Mouse (Mus musculus): ENCODE measurements around the gene Ppfibp1. TPM values are rescaled to one million over a fixed set of nuclear protein-coding genes. Genes with fewer than 3 reads are reported as not detected.

Ppfibp1 gene
- polyA plus RNA-seq, 1 experiment from 2014 or later, result 9.2 TPM

DNA sequence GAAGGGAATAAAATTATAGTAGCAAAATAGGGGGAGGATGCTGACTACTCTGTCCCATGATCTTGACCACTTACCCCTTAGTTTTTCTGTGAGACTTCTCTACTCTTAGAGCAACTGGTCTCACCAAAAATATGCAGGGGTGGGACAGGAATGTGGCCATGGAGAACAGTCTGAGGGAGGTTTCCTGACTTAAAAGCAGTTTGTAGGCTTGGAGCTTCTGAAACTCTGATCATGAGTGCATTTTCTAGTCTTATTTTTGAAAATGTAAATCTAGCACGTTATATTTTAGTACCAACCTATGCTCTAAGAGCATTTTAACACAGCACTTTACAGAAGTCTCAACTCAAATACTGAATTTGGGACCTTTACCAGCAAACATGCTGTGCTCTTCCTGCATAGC is 70.4 kb downstream of the Ppfibp1 start:
- DNase-seq (ENCODE audit: low spot score), result no peak

- DNase-seq (ENCODE audit: low spot score), result no peak
Observed at GRCm38 (mm10) chr6:146959908-146960680, 71.8 kb downstream of the Ppfibp1 start.

- no peak for DNase-seq (ENCODE audit: low spot score)
Observed at GRCm38 (mm10) chr6:146960956-146961355, 72.7 kb downstream of the Ppfibp1 start.

DNA sequence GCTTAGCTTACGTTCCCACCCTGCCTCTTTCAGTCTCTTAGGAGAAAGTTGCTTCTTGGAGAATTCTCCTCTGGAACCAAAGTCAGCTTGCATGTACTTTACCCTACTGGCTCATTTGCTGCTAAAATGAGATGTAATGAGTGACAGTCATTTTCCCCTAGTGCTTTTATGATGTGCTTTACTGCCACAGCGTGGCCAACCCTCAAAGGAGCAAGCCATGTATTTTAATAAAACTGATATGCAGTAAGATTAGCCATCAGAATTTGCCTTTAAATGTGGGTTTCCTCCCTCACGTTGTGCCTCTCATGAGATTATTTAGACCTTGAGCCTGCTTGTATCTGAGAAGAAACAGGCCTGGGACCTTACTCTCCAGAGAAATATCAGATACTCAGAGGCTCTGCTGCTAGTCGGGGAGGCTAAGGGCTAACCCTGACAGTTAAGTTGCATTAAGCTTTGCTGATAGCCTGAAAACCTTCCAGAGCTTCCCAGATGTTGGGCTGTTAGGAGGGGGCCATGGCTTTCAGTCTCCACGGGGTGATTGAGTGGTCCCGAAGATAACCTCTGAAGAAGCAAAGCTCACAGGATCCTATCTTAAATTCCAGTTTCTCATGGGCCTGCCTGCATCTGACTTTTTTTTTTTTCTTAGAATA is 73.7 kb downstream of the Ppfibp1 start:
- DNase-seq (ENCODE audit: low spot score), result no peak

GRCm38 (mm10) chr6:146963396-146964150 is 75.3 kb downstream of the Ppfibp1 start:
- no peak for DNase-seq (ENCODE audit: low spot score)

DNA sequence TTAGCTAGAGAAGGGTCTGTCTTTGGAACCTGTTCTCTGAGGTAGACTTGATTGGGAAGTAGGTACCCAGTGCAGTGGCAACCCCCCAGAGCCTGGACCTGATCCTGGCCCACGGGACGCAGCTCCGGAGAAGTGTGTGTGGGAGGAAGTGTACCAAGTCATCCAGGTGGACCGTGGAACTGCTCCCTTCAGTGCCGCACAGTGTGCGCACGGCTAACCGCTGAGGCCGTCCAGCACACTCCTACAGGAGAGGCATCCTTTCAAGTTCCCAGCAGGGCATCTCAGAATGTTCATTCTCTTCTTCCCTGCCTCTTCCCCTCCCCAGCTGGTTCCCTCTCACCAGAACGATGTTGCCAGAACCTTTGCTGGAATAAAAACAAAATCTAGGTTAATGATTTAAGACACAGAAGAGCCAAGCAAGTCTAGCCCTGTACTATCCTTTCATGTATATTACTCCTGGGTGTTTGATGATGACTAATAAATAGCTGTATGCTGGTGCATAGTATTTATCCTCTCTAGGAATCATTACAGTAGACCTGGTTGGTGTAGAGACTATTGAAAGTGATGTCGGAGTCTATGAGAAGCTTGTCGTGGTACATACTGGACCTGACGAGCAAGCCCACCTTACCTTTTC is 77.0 kb downstream of the Ppfibp1 start:
- no peak for DNase-seq (ENCODE audit: low spot score)

DNA sequence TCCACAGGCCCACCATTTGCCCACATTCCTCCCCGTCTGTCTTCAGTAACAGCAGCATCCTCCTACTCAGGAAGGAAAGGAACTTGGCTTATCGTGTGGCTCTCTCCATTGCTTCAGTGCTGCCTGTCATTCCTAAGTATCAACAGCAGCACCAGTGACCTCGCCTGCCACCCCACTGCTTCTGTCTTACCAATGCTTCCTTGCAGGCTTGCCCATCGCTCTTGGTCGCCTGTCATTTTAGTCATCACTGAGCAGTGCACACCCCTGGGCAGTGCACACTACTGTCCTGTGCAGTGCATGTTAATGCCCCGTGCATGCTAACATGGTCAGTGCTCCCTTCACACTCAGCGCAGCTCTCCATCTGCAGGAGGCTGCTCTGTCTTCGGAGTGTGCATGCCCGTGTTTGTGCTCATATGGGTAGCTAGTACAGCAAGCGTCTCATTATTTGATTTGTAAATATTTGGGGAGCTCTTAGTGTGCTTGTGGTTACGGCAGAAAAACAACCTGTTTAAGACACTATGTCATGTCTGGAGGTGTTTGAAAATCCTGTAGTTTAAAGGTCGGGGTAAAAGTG is 78.2 kb downstream of the Ppfibp1 start:
- no peak for DNase-seq (ENCODE audit: low spot score)

DNA sequence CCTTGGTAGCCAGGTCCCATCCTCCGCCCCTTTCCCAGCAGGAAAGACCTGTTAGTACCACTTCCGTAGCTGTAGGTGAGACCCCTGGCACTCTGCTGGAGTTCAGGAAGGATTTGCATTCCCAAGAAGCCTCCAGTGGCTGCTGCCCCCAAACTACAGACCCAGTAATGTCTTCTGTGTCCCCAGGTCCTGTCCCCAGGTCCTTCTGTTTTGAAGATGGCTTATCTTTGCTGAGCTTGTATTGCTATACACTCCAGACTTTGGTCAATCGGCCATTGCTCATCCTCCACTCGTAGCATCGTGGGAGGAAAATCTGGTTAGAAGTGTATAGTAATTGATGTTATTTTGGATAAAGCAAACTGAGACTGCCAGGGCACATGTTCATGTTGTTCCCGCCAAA is 79.5 kb downstream of the Ppfibp1 start:
- no peak for DNase-seq (ENCODE audit: low spot score)

DNA sequence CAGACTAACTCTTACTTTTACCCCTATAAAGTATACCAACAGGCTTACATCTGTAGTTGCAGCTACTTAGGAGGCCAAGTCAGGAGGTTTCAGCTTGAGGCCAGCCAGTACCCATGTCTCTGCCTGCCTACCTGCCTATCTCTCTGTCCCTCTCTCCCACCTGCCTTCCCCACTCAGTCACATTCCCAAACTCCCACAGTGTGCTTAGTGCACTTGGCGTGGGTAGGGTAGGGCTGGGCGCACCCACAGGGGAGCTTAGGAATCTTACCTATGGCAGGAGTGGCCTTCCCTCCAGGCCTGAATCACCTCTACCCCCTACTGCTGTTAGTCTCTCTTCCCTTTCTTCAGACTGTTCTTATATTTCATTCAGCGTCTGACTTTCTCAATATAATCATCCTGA is 82.5 kb downstream of the Ppfibp1 start:
- DNase-seq (ENCODE audit: low spot score), result no peak

DNA sequence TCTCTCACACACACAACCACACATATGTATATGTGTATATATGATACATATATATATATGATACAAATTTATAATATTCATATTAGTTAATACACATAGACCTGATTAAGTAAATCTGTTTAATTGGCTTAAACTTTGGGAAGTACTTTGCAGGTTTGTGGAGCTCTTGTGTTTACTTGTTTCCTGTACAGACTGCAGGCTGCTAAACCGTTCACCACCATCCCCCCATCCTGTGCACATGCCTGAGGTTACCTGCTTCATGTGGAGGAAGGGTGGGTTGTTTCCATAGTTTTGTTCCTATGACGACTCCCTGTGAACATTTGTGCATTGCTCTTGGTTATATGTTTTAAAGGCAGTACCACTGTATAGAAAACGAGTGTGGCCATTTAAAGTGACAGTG is 83.1 kb downstream of the Ppfibp1 start:
- peak; percentile 6 for DNase-seq (ENCODE audit: low spot score)

DNA sequence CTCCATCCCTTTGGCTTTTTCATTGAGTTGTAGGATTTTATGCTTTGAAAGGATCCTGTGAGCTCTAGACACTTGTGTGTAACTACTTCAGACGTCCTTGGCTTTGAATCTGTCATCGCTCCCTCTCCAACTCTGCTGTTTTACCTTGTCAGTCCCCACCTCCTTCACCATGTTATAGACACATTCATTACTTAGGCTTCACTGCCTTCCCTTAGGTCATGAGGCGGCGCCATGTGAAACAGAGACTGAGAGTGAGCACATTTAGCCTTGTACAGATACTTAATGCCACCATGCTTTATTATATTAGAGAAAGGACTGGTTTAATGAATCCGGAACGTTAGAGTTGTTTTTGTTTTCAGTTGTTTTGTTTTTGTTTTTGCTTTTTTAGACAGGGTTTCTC is 83.7 kb downstream of the Ppfibp1 start:
- no peak for DNase-seq (ENCODE audit: low spot score)

GRCm38 (mm10) chr6:146972740-146973139 is 84.5 kb downstream of the Ppfibp1 start:
- DNase-seq (ENCODE audit: low spot score), result no peak

DNA sequence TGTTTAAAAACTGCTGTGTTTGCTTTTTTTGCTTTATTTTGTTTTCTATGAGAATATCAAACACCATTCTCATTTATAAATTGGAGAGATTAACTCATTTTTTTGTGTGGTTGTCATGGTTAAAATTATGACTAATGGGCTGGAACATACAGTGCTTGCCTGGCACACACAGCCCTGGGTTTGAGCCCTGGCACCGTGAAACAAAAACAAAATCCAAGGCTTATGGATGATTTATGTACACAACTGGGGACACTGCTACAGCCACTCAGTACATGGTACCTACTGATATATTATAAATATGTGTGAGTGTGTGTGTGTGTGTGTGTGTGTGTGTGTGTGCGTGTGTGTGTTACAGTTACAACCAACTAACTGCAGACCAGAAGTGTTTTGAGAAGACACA is 85.1 kb downstream of the Ppfibp1 start:
- DNase-seq (ENCODE audit: low spot score), result no peak

DNA sequence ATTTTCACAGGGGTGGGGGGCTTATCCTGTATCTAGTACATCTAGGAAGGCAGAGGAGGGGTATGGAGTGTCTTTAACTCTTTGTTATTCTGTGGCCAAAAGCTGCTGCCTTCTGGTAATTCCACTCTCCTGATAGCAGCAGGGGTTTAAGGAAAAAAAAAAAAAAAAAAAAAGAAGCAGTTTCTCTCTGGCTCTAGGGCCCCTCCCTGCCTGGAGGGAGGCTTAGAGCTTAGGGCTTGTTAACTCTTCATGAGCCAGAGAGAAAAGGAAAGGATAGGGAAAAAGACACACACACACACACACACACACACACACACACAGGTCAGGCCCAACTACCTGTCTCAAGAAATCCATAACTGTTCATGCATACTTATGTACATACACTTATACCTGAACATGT is 85.5 kb downstream of the Ppfibp1 start:
- DNase-seq (ENCODE audit: low spot score), result no peak

GRCm38 (mm10) chr6:146976446-146976845 is 88.2 kb downstream of the Ppfibp1 start:
- no peak for DNase-seq (ENCODE audit: low spot score)

DNA sequence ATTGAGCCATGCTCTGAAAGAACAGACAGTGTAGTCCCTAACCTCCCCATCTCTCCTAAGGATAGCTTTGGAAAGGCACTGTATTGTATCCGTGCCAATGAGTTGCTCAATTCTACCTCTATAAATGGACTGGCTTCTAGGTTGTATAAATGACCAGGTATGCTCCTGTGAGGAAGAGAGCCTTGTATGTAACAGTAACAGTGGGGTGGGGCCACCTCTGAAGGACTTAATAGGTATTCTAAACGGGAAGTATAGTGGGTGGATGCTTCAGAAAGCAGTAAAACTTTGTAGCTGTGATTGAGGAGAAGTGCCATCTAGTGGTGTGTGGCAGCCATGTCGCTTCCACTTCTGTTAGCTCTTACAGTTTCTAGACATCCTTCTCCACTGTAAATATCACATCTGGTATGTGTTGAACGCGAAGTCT is 90.4 kb downstream of the Ppfibp1 start:
- DNase-seq (ENCODE audit: low spot score), result peak; percentile 9

- DNase-seq (ENCODE audit: low spot score), result no peak
Observed at GRCm38 (mm10) chr6:146979115-146979744, 90.9 kb downstream of the Ppfibp1 start.

DNA sequence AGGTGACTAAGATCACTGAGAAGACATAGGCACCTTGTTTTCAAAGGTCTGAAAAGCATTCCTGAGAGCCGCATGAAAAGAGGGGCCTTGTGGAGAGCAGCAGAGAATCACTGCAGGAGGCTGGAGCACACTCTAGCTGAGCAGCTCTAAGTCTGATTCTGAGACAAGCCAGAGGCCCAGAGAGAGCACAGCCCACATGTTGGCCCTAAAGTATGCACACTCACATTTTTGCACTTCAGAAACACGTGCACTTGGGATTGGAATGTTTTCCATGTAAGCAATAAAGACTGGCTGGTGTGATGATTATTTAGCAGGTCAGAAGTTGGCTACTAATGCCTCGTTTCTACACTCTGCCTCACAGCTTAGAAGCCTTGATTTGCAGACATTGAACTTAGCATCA is 91.7 kb downstream of the Ppfibp1 start:
- no peak for DNase-seq (ENCODE audit: low spot score)

- no peak for DNase-seq (ENCODE audit: low spot score)
Observed at GRCm38 (mm10) chr6:146981249-146981835, 93.1 kb downstream of the Ppfibp1 start.

- DNase-seq (ENCODE audit: low spot score), result no peak
Observed at GRCm38 (mm10) chr6:146984569-146984968, 96.3 kb downstream of the Ppfibp1 start.

- DNase-seq (ENCODE audit: low spot score), result peak; percentile 56
Observed at GRCm38 (mm10) chr6:146994236-146994635, 105.9 kb downstream of the Ppfibp1 start.

All from thymus, postnatal 0 days (tissue).